Mouse (Mus musculus) duodenum, adult 2 months (tissue): ENCODE data around the gene Gm16440. TPM values are rescaled to one million over a fixed set of nuclear protein-coding genes. Genes with fewer than 3 reads are reported as not detected.

Source experiments
- polyA plus RNA-seq: library from polyadenylated mRNA; depleted of rRNA; stranded (reverse); fragments of >200 nt; gene quantifications from 2 replicates; pipeline ENCODE4 v1.2.3, GENCODE M21; 2012; ENCODE audit warnings: low replicate concordance; rRNA removed

Gene Gm16440
- not detected in 2 replicates for polyA plus RNA-seq

DNA sequence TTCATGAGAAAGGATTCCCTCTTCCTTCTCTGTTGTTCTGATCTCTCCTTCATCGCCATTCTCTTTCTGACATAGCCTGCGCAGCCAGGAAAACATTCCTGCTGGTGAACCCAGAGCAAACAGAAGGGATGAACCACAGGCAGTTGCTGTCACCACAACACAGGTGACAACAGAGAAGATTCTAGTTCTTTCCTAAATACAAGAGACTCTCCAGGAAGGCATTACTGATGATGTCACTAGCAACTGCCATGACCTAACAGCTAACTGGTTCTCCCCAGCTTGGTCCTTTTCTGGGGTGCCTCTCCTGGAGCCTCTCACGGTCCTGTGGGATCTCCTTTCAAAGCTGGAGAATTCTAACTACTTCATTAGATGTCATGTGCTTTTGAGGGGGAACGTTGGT, at the start of gene Gm16440:
Gene Gm16440 (minus strand): TSS at position 101 of the 400 bp plus-strand sequence.

DNA sequence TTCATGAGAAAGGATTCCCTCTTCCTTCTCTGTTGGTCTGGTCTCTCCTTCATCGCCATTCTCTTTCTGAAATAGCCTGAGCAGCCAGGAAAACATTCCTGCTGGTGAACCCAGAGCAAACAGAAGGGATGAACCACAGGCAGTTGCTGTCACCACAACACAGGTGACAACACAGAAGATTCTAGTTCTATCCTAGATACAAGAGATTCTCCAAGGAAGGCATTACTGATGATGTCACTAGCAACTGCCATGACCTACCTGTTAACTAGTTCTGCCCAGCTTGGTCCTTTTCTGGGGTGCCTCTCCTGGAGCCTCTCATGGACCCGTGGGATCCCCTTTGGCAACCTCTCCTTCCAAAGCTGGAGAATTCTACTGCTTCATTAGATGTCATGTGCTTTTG, 22.3 kb upstream of the Gm16440 start, which contains the start of gene Gm3591:
Gene Gm3591 (minus strand): TSS at position 101 of the 400 bp plus-strand sequence.

DNA sequence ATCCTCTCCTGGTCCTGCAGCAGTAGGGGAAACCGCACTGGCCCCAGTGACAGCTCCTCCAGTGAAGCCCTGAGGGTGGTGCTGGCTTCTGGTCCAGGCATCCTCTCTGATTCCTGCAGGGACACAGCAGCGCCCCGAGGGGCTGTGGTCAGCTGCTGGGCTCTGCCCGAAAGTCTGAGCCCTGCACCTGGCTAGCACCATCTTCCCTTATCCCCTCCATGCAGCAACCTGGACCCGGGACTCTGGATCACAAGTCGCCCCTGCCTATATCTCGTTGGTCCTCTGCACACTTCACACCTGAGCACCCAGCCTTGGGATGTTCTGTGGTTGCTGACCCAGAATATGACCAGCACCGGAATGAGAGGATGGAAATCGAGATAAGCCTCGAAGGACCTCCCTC, 46.5 kb downstream of the Gm16440 start, which contains the start of gene Gm3618:
Gene Gm3618 (minus strand): TSS at position 101 of the 400 bp plus-strand sequence.

Other genes with a start within 250 kb of the Gm16440 start
- not detected in 2 replicates for gene Gm21560, start 171.0 kb downstream of the Gm16440 start, polyA plus RNA-seq
- 0.21 TPM in 1 of 2 replicates, not detected in the other for gene Gm3411, start 103.1 kb downstream of the Gm16440 start, polyA plus RNA-seq
- not detected in 2 replicates for gene Gm21103, start 85.5 kb downstream of the Gm16440 start, polyA plus RNA-seq
- gene Gm3618, start 46.6 kb downstream of the Gm16440 start, polyA plus RNA-seq, result not detected in 2 replicates
- not detected in 2 replicates for gene Gm3591, start 22.2 kb upstream of the Gm16440 start, polyA plus RNA-seq
- gene Gm3594, start 54.3 kb upstream of the Gm16440 start, polyA plus RNA-seq, result not detected in 2 replicates
- gene Gm8356, start 147.0 kb upstream of the Gm16440 start, polyA plus RNA-seq, result not detected in 2 replicates
- gene Gm3629, start 200.3 kb upstream of the Gm16440 start, polyA plus RNA-seq, result 0.09 and 0.21 TPM in 2 replicates
- gene Gm3460, start 232.1 kb upstream of the Gm16440 start, polyA plus RNA-seq, result not detected in 2 replicates